Mouse (Mus musculus) layer of hippocampus, adult 8-10 months (tissue): ENCODE data around the gene Cavin1. TPM values are rescaled to one million over a fixed set of nuclear protein-coding genes. Genes with fewer than 3 reads are reported as not detected.
"Not testable (repeated sequence)": the region's sequence is repeated elsewhere in the genome, so short reads cannot be mapped to it uniquely, and the experiment has no call there.

Experiments used
- DNase-seq, 2 experiments: peaks; one replicate each; pipeline ENCODE4 v3.0.0; 2022; ENCODE audit warnings: low spot score in 2 of 2
- total RNA-seq, 4 experiments: library from RNA; stranded (reverse); gene quantifications; 2 replicates each; pipeline ENCODE4 v1.2.4; 2022

Cavin1 gene
- total RNA-seq = 10 to 100 TPM; 15.4 to 22.1 (median 18.9) TPM

GRCm38 (mm10) chr11:100970557-100970937 is at the start of gene Cavin1:
Gene Cavin1 (minus strand): TSS chr11:100970887.
- peak; percentile 38 to 54 for DNase-seq

GRCm38 (mm10) chr11:101011641-101012040 is 41.0 kb upstream of the Cavin1 start:
- no peak for DNase-seq

GRCm38 (mm10) chr11:101009888-101010784 is 39.4 kb upstream of the Cavin1 start:
- DNase-seq = no peak

GRCm38 (mm10) chr11:101009046-101009887 is 38.6 kb upstream of the Cavin1 start, which contains the start of gene Atp6v0a1:
Gene Atp6v0a1 (plus strand): TSS chr11:101009452.
- DNase-seq = peak; percentile 96 to 97

- no peak for DNase-seq
Observed at GRCm38 (mm10) chr11:101008206-101009045, 37.7 kb upstream of the Cavin1 start.

GRCm38 (mm10) chr11:101003025-101003685 is 32.5 kb upstream of the Cavin1 start:
- no peak for DNase-seq

- DNase-seq = not testable (repeated sequence)
Observed at GRCm38 (mm10) chr11:101001875-101002552, 31.3 kb upstream of the Cavin1 start.

- no peak for DNase-seq
Observed at GRCm38 (mm10) chr11:100999254-100999653, 28.6 kb upstream of the Cavin1 start.

GRCm38 (mm10) chr11:100998836-100999235 is 28.1 kb upstream of the Cavin1 start:
- DNase-seq = no peak

GRCm38 (mm10) chr11:100996501-100996900 is 25.8 kb upstream of the Cavin1 start:
- no peak for DNase-seq

GRCm38 (mm10) chr11:100994655-100995054 is 24.0 kb upstream of the Cavin1 start:
- no peak for DNase-seq

GRCm38 (mm10) chr11:100994233-100994632 is 23.5 kb upstream of the Cavin1 start:
- DNase-seq = no peak

GRCm38 (mm10) chr11:100993437-100993836 is 22.8 kb upstream of the Cavin1 start:
- no peak for DNase-seq

- DNase-seq = no peak
Observed at GRCm38 (mm10) chr11:100991027-100991534, 20.4 kb upstream of the Cavin1 start.

GRCm38 (mm10) chr11:100989666-100990065 is 19.0 kb upstream of the Cavin1 start:
- no peak for DNase-seq

- no peak for DNase-seq
Observed at GRCm38 (mm10) chr11:100988674-100989073, 18.0 kb upstream of the Cavin1 start.

GRCm38 (mm10) chr11:100985607-100986006 is 14.9 kb upstream of the Cavin1 start:
- DNase-seq = no peak

- no peak for DNase-seq
Observed at GRCm38 (mm10) chr11:100983778-100984131, 13.1 kb upstream of the Cavin1 start.

GRCm38 (mm10) chr11:100983125-100983777 is 12.6 kb upstream of the Cavin1 start:
- DNase-seq = peak in 1 of 2 experiments; percentile 72
